Mouse (Mus musculus) intestine, postnatal 0 days (tissue): Measurements from ENCODE around the gene Dnajc5. TPM values are rescaled to one million over a fixed set of nuclear protein-coding genes. Genes with fewer than 3 reads are reported as not detected.

Experiments used
- ATAC-seq: fragments of 200-750 bp; cut with Nextera tagmentation; 2 replicates; pipeline ENCODE4 v1.8.0; 2017; ENCODE audit warnings: mild to moderate bottlenecking, moderate TSS enrichment, moderate library complexity
- H3K27ac ChIP-seq: fragments of 300-500 bp; sonication (generic); 2 replicates; pipeline ENCODE4 v1.5.1; 2014; ENCODE audit warnings: mild to moderate bottlenecking, low read depth, low read length, moderate library complexity
- H3K27me3 ChIP-seq: fragments of 300-500 bp; sonication (generic); replicated peaks from 2 replicates; pipeline ENCODE4 v1.6.1; 2014; ENCODE audit warnings: low read length, mixed read lengths; ENCODE audit not compliant: control insufficient read depth, insufficient read depth
- H3K36me3 ChIP-seq: fragments of 300-500 bp; sonication (generic); 2 replicates; pipeline ENCODE4 v1.6.1; 2014; ENCODE audit warnings: mild to moderate bottlenecking, moderate library complexity; ENCODE audit not compliant: control insufficient read depth, insufficient read depth
- H3K4me1 ChIP-seq: fragments of 300-500 bp; sonication (generic); replicated peaks from 2 replicates; pipeline ENCODE4 v1.6.1; 2014; ENCODE audit warnings: antibody characterized with exemption, low read length, mixed read lengths; ENCODE audit not compliant: control insufficient read depth, insufficient read depth
- H3K4me2 ChIP-seq: fragments of 300-500 bp; sonication (generic); replicated peaks from 2 replicates; pipeline ENCODE4 v1.6.1; 2014; ENCODE audit warnings: low read depth, mild to moderate bottlenecking, moderate library complexity
- H3K4me3 ChIP-seq: fragments of 300-500 bp; sonication (generic); 2 replicates; pipeline ENCODE4 v1.5.1; 2014; ENCODE audit warnings: low read depth, low read length
- H3K9ac ChIP-seq: fragments of 300-500 bp; sonication (generic); 2 replicates; pipeline ENCODE4 v1.6.1; 2014; ENCODE audit warnings: mild to moderate bottlenecking, low read depth, low read length
- H3K9me3 ChIP-seq: fragments of 300-500 bp; sonication (generic); 2 replicates; pipeline ENCODE4 v1.6.1; 2016; ENCODE audit warnings: mixed run types; ENCODE audit not compliant: control insufficient read depth
- CTCF ChIP-seq: sonication (generic); IDR thresholded peaks from 2 replicates; pipeline ENCODE4 v1.5.1; 2016; ENCODE audit warnings: low read depth, mild to moderate bottlenecking, control low read depth, antibody characterized with exemption, moderate library complexity
- WGBS: fragments of 180-500 bp; shearing (Covaris S2); extraction: QIAGEN DNeasy Blood & Tissue Kit; methylation state at CpG from one replicate; pipeline ENCODE4 v1.1.7; 2014; 5-methylcytosine and 5-hydroxymethylcytosine counted together
- polyA plus RNA-seq: library from polyadenylated mRNA; unstranded; fragments of >200 nt; fragmentation: Nextera tagmentation; extraction: Ambion mirVana; gene quantifications from 2 replicates; pipeline ENCODE4 v1.2.1, GENCODE M21; 2015

The Dnajc5 gene
- polyA plus RNA-seq, 1 experiment from 2014 or later, result 62.9 TPM

DNA sequence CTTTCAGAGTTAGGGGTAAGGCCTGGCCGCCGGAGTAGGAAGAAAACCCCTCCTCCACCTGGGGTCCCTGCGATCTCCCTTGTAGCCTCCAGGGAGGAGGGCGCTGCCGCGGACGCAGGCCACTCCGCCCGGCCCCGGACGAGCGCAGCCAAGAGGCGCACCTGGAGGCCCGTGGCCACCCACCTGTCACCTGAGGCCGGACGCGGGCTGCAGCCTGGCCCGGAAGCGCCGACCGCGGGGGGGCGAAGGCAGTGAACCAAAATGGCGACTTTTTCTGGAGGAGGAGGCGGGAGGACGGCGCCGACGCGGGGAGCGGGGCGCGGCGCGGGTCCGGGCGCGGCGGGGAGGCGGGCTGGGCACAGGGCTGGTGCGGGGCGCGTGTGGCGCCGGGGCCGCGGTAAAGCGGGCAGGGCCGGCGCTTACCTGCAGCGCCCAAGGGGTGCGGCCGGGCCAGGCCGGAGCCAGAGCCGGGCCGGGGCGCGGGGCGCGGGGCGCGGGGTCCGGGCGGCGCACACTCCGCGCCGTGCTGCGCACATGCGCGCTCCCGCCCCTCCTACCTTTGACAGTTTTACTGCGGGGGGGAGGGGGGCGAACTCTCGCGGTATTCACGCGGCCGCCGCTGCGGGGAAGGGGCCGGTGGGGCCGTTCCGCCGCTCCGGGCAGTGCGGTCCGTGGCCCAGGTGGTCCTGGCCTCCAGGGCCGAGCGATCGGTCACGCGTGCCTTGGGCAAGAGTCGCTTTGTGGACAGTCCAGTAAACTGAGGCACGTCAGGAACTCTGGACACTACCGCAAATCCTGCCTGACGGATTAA is 72.2 kb downstream of the Dnajc5 start, which contains the start of gene Zfp512b:
Zfp512b (minus strand) TSS at position 573 of the 811 bp plus-strand sequence.
- Histone ChIP-seq H3K4me2 (peak within 1 kb of the TSS; percentile 82), H3K27me3 (no peaks in the 10 kb centered on the region), H3K36me3 (peaks cover 31% of the 10 kb centered on the region), H3K9me3 (no peaks in the 10 kb centered on the region), H3K9ac (peak within 1 kb of the TSS; percentile 91), H3K4me3 (peak within 1 kb of the TSS; percentile 68), H3K27ac (peak within 1 kb of the TSS; percentile 91), H3K4me1 (peaks cover 5% of the 10 kb centered on the region; the same call in 1 of the 2 replicates)
- peak; percentile 67 for ATAC-seq
- under 1% methylated on average over 88 of the region's 97 CpGs for WGBS
- TF ChIP-seq CTCF, result peak; percentile 37

DNA sequence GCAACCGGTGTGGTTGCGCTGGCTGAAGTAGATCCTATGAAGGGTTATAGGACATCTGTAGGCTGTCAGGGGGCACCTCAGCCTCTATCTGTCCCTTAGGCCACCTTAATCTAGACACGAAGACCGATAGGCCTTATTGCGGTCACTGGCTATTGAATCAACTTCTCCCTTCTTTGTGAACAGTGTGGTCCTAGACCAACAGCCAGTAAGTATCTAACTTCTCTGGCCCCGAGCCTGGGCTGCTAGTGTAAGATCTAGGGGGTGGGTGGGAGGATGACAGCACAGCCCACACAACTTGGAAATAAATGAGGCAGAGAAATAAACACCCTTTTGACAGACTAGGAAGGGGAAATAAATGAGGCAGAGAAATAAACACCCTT is 72.7 kb downstream of the Dnajc5 start:
- H3K4me1 ChIP-seq, result peaks cover 5% of the 10 kb centered on the region; the same call in 1 of the 2 replicates
- peaks cover 25% of the 10 kb centered on the region for H3K36me3 ChIP-seq
- 11% methylated on average over 6 of the region's 6 CpGs for WGBS
- no peaks in the 10 kb centered on the region for H3K27me3 ChIP-seq
- H3K9me3 ChIP-seq, result no peaks in the 10 kb centered on the region
- H3K9ac ChIP-seq, result peak overlapping the region; percentile 91
- peak overlapping the region; percentile 68 for H3K4me3 ChIP-seq
- TF ChIP-seq CTCF, result no peak
- H3K4me2 ChIP-seq, result peak overlapping the region; percentile 82
- no peak; the same call in 1 of the 2 replicates for ATAC-seq
- H3K27ac ChIP-seq, result peak overlapping the region; percentile 91

DNA sequence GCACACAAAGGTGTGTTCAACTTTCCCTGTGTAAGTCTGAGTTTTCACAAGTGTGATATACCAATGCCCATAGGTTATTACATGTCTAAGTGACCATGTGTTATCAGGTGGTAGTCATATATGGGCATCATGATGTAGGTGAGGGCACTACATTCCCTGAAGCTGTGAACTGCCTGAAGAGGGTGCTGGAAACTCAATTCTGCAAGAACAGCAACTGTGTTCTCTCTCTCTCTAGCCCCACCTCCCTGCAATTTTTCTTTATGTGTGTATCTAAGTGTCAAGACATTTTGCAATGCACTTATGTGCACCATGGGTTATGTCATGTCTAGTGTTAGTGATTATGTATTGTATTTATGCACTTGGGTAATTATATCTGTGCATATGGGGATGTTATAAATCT is 73.7 kb downstream of the Dnajc5 start:
- H3K4me1 ChIP-seq, result peaks cover 5% of the 10 kb centered on the region; the same call in 1 of the 2 replicates
- H3K27ac ChIP-seq, result no peak overlapping the region
- no peak overlapping the region for H3K4me2 ChIP-seq
- peaks cover 16% of the 10 kb centered on the region; the same call in 1 of the 2 replicates for H3K36me3 ChIP-seq
- no peak for ATAC-seq
- H3K9ac ChIP-seq, result no peak overlapping the region
- no peak overlapping the region for H3K4me3 ChIP-seq
- H3K27me3 ChIP-seq, result no peaks in the 10 kb centered on the region
- TF ChIP-seq CTCF, result peak; percentile 38; the same call in 1 of the 2 replicates
- H3K9me3 ChIP-seq, result no peaks in the 10 kb centered on the region

DNA sequence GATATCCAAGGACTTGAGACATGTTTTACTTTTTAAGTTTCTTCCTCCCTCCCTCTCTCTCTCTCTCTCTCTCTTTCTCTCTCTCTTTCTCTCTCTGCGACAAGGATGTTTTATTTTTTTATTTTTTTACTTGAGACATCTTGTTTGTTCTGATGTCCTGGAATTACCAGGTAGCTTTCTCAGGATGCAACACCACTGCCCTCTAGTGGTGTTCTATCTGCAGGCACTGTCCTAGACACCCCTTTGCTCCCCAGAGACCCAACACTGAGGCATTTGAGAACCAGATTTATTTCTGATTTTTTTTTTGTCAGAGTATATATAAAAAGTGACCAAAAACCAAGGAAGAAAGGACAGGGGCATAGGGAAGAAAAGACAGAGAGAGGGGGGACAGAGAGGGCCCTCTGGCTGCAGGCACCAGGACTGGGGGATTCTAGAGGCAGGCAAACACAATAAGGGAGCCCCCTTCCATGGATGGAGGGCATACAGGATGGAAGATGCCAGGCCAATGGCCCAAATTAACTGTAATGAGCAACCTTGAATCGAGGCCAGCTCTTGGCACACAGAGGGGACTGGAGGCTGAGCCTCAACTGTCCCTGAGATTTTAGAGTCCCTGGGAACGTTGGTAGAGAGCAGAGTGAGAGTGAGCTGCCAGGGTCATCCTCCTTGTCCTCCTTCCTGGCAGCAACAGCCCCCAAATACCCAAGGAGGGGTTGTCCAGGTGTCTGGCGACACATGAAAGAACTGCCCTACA is 74.8 kb downstream of the Dnajc5 start:
- Histone ChIP-seq H3K9ac (no peak overlapping the region), H3K4me1 (peaks cover 5% of the 10 kb centered on the region; the same call in 1 of the 2 replicates), H3K4me3 (no peak overlapping the region), H3K27me3 (no peaks in the 10 kb centered on the region), H3K27ac (no peak overlapping the region), H3K36me3 (peaks cover 4% of the 10 kb centered on the region; the same call in 1 of the 2 replicates), H3K4me2 (no peak overlapping the region), H3K9me3 (no peaks in the 10 kb centered on the region)
- peak; percentile 78 for TF ChIP-seq CTCF
- WGBS, result 70% methylated on average over 4 of the region's 4 CpGs
- ATAC-seq, result no peak

DNA sequence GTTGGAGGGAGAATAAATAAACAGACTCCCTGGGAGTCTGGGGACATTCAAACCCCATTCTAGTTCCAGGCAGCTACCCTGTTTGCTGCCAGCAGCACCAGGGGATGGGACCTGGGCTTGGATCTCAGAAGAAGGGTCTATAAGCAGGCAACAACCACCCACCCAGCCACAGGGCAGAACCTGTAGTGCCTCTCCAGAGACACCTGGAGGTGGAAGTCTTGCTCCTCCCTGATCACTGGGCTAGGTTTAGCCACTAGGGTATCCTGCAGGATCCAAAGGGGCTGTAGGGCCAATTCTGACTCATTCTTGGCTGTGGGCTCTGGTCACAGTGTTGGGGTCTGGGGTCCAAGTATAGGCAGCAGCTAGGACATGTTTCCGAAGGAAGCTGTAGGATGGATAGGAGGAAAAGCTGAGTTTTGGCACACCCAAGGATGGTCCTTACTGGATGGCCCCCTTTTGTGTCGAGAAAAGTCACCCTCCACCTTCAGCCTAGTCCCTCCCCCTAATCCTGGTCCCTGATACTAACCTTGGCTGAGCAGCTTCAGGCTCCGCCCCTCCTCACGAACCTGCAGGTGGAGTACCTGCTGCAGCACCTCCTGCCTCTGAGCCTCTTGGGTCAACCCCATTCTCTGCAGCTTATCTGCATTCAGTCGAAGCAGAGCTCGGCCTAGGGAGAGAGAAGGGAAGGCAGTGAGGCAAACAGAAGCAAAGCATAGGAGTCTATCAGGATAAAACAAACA is 76.1 kb downstream of the Dnajc5 start:
- H3K4me2 ChIP-seq, result no peak overlapping the region
- H3K4me1 ChIP-seq, result peaks cover 6% of the 10 kb centered on the region; the same call in 1 of the 2 replicates
- ATAC-seq, result no peak
- H3K27ac ChIP-seq, result no peak overlapping the region
- no peaks in the 10 kb centered on the region for H3K27me3 ChIP-seq
- no peaks in the 10 kb centered on the region for H3K9me3 ChIP-seq
- 43% methylated on average over 6 of the region's 6 CpGs for WGBS
- no peaks in the 10 kb centered on the region for H3K36me3 ChIP-seq
- no peak for TF ChIP-seq CTCF
- no peak overlapping the region for H3K4me3 ChIP-seq
- no peak overlapping the region for H3K9ac ChIP-seq
